In the genomic region with DNA sequence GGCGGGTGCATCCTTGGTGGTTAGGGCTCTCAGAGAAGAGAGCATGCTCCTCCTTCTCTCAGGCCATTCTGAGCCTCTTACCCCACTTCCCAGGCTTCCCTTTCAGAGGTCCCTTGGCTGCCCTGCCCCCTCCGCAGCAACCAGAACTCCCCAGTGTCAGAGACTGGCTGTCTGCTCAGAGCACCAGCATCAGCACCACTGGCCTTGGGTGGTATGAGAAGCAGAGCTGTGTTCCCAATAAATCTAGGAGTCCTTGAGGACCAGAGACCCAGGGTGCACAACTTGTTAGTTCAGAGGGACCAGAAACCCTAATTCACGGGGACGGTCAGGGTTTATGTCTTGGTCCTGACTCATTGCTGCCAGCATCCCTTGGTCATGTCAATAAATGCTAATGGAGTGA, we compare ENCODE assay signal across 24 mouse cellular contexts. TPM values are rescaled to one million over a fixed set of nuclear protein-coding genes. Genes with fewer than 3 reads are reported as not detected.
A peak's percentile ranks its signal among the peaks of the same experiment; 100 is the strongest.
DNase-seq lines count a peak whose midpoint lies in the region; ATAC-seq lines count a peak whose summit lies in the region.
"Had no signal": no experiment of that assay in that cellular context is flagged by ENCODE, and none has a peak within 500 bp of the region (broad histone marks: within the 10 kb centered on the region; RNA-seq: fewer than 3 reads in every experiment).

No protein-coding gene starts in this region.

- H3K4me1 ChIP-seq in kidney, embryonic 16.5 days (ENCODE audit: insufficient read depth, low read length): no peaks in the 10 kb centered on the region
- H3K4me1 ChIP-seq in midbrain, embryonic 11.5 days (ENCODE audit: control insufficient read depth, insufficient read depth, low read length): no peaks in the 10 kb centered on the region
- peaks cover 5% of the 10 kb centered on the region; the same call in 1 of the 2 replicates for H3K4me1 ChIP-seq in midbrain, embryonic 13.5 days (replicated peaks)

- WGBS in kidney, embryonic 16.5 days: 60% methylated on average over 4 of the region's 4 CpGs
- WGBS in midbrain, embryonic 11.5 days: 79% methylated on average over 4 of the region's 4 CpGs
- WGBS in midbrain, embryonic 13.5 days: 80% methylated on average over 4 of the region's 4 CpGs

- H3K4me3 ChIP-seq in kidney, embryonic 16.5 days (ENCODE audit: low read length): no peak overlapping the region
- H3K4me3 ChIP-seq in midbrain, embryonic 11.5 days (ENCODE audit: low read depth, low read length): no peak overlapping the region
- no peak overlapping the region for H3K4me3 ChIP-seq in midbrain, embryonic 13.5 days (replicated peaks)
- H3K4me3 ChIP-seq: embryonic facial prominence, embryonic 10.5 days; embryonic facial prominence, embryonic 12.5 days; forebrain, embryonic 13.5 days; forebrain, embryonic 15.5 days had no signal

- H3K4me2 ChIP-seq in kidney, embryonic 16.5 days (replicated peaks; ENCODE audit: low read depth, low read length): peak overlapping the region; percentile 28; the same call in 1 of the 2 replicates
- H3K4me2 ChIP-seq in midbrain, embryonic 11.5 days: no peak overlapping the region
- H3K4me2 ChIP-seq in midbrain, embryonic 13.5 days (replicated peaks): no peak overlapping the region
- H3K4me2 ChIP-seq: embryonic facial prominence, embryonic 12.5 days; forebrain, embryonic 13.5 days; forebrain, embryonic 15.5 days had no signal

- H3K36me3 ChIP-seq in kidney, embryonic 16.5 days (ENCODE audit: insufficient read depth, low read length): no peaks in the 10 kb centered on the region
- H3K36me3 ChIP-seq in midbrain, embryonic 11.5 days (ENCODE audit: control insufficient read depth, insufficient read depth, low read length): no peaks in the 10 kb centered on the region
- H3K36me3 ChIP-seq in midbrain, embryonic 13.5 days: no peaks in the 10 kb centered on the region
- H3K36me3 ChIP-seq: embryonic facial prominence, embryonic 10.5 days; embryonic facial prominence, embryonic 12.5 days; forebrain, embryonic 15.5 days; G1E had no signal

- peak; percentile 54 to 57 for DNase-seq in adrenal gland, adult (ENCODE audit: inconsistent age in 2 of 2, low spot score in 1 of 2)
- DNase-seq in adrenal gland, postnatal 25 days: no peak
- DNase-seq in kidney, postnatal 4 days: no peak
- DNase-seq in midbrain, embryonic 11.5 days (ENCODE audit: low spot score, missing footprints): peak; percentile 64
- DNase-seq: adrenal gland, adult 2 months; adrenal gland, postnatal 10 days; B cell, adult 2 months; cerebellum, adult 11-12 months; cerebellum, adult 2 months; cerebellum, adult 9-10 months; cerebellum, postnatal 10 days; cerebellum, postnatal 25 days; forebrain, postnatal 0 days had no signal

- no peak for ATAC-seq in kidney, embryonic 16.5 days (ENCODE audit: low FRiP score, low TSS enrichment)
- no peak for ATAC-seq in midbrain, embryonic 11.5 days (ENCODE audit: low FRiP score)
- ATAC-seq in midbrain, embryonic 13.5 days: no peak
- ATAC-seq: activated CD4-positive, CD25-positive, alpha-beta regulatory T cell, adult 4 months; CD4-positive, CD25-positive, alpha-beta regulatory T cell, adult 4 months; forebrain, embryonic 13.5 days; forebrain, embryonic 15.5 days; forebrain, postnatal 0 days; Patski had no signal

- H3K9ac ChIP-seq in kidney, embryonic 16.5 days (replicated peaks; ENCODE audit: low read length): no peak overlapping the region
- H3K9ac ChIP-seq in midbrain, embryonic 11.5 days (ENCODE audit: low read length): no peak overlapping the region
- H3K9ac ChIP-seq in midbrain, embryonic 13.5 days (replicated peaks): no peak overlapping the region
- H3K9ac ChIP-seq: embryonic facial prominence, embryonic 12.5 days; forebrain, embryonic 13.5 days; forebrain, embryonic 15.5 days; forebrain, postnatal 0 days had no signal

- no peaks in the 10 kb centered on the region for H3K9me3 ChIP-seq in kidney, embryonic 16.5 days (ENCODE audit: low read length)
- no peaks in the 10 kb centered on the region for H3K9me3 ChIP-seq in midbrain, embryonic 11.5 days (ENCODE audit: control insufficient read depth, low read length)
- H3K9me3 ChIP-seq in midbrain, embryonic 13.5 days: no peaks in the 10 kb centered on the region
- H3K9me3 ChIP-seq: embryonic facial prominence, embryonic 10.5 days; embryonic facial prominence, embryonic 12.5 days; forebrain, embryonic 13.5 days; forebrain, embryonic 15.5 days; G1E had no signal

- no peak overlapping the region for H3K27ac ChIP-seq in kidney, embryonic 16.5 days (ENCODE audit: low read length)
- no peak overlapping the region for H3K27ac ChIP-seq in midbrain, embryonic 11.5 days (ENCODE audit: low read depth, low read length)
- no peak overlapping the region for H3K27ac ChIP-seq in midbrain, embryonic 13.5 days
- H3K27ac ChIP-seq: embryonic facial prominence, embryonic 10.5 days; embryonic facial prominence, embryonic 12.5 days; forebrain, embryonic 13.5 days; forebrain, embryonic 15.5 days had no signal

- H3K27me3 ChIP-seq in kidney, embryonic 16.5 days (ENCODE audit: insufficient read depth, low read length): peaks cover 29% of the 10 kb centered on the region
- peaks cover 20% of the 10 kb centered on the region for H3K27me3 ChIP-seq in midbrain, embryonic 11.5 days (ENCODE audit: control insufficient read depth, insufficient read depth, low read length)
- H3K27me3 ChIP-seq in midbrain, embryonic 13.5 days: peaks cover 55% of the 10 kb centered on the region

RNA-seq across cellular contexts. Expression of a gene that starts 2.4 kb away (rescaled TPM):
- 14.6 and 14.9 TPM in 2 replicates for total RNA-seq in adrenal gland, postnatal 25 days (2021)
- 54.3 and 68.2 TPM in 2 replicates for polyA plus RNA-seq in kidney, embryonic 16.5 days (2015; fragmentation: Nextera tagmentation; extraction: Ambion mirVana)
- 0.41 and 0.75 TPM in 2 replicates for polyA plus RNA-seq in midbrain, embryonic 11.5 days (2014; fragmentation: Nextera tagmentation; extraction: Ambion mirVana)
- polyA plus RNA-seq in midbrain, embryonic 13.5 days (2015; fragmentation: Nextera tagmentation; extraction: Ambion mirVana): 2.1 and 2.5 TPM in 2 replicates
- total RNA-seq: CH12.LX, G1E had no signal
- polyA plus RNA-seq: activated CD4-positive, CD25-positive, alpha-beta regulatory T cell, adult 4 months; CD4-positive, CD25-positive, alpha-beta regulatory T cell, adult 4 months; G1E had no signal

RNA-seq across cellular contexts. Expression of a gene that starts 45.0 kb away (rescaled TPM):
- total RNA-seq in adrenal gland, postnatal 25 days (2021): 0.90 and 1.1 TPM in 2 replicates
- polyA plus RNA-seq in kidney, embryonic 16.5 days (2015; fragmentation: Nextera tagmentation; extraction: Ambion mirVana): 8.8 and 9.7 TPM in 2 replicates
- polyA plus RNA-seq in midbrain, embryonic 11.5 days (2014; fragmentation: Nextera tagmentation; extraction: Ambion mirVana): 14.8 and 16.0 TPM in 2 replicates
- polyA plus RNA-seq in midbrain, embryonic 13.5 days (2015; fragmentation: Nextera tagmentation; extraction: Ambion mirVana): 3.4 and 4.9 TPM in 2 replicates

Comparison
In these comparisons a context has a peak if more than half of its experiments do, and no peak if none do; other contexts are left out.
1. DNase-seq: peak in adrenal gland, adult (2 of 2) and midbrain, embryonic 11.5 days (single experiment); none in adrenal gland, postnatal 25 days (single experiment) and kidney, postnatal 4 days (0 of 2).
2. RNA of a gene that starts 2.4 kb away (polyA plus RNA-seq): 54.3 to 68.2 TPM in kidney, embryonic 16.5 days; 2.1 to 2.5 TPM in midbrain, embryonic 13.5 days and 0.41 to 0.75 TPM in midbrain, embryonic 11.5 days; every median in the first group is over 10 times any median in the second.